Mouse (Mus musculus) bone marrow, adult 2 months (tissue): Measurements from ENCODE around the gene Ppp1r13b.

Experiments
- CTCF ChIP-seq: fragments of 200-500 bp; IDR thresholded peaks from 2 replicates; pipeline ENCODE4 v1.5.1; 2011; ENCODE audit warnings: low read length, control low read depth; ENCODE audit not compliant: control insufficient read depth, insufficient read depth
- POLR2A ChIP-seq: fragments of 200-500 bp; IDR thresholded peaks from 2 replicates; pipeline ENCODE4 v1.6.1; 2011; ENCODE audit warnings: low read depth, mild to moderate bottlenecking, control low read depth, low read length, borderline replicate concordance; ENCODE audit not compliant: control insufficient read depth

GRCm38 (mm10) chr12:111798493-111798892 is 109.4 kb downstream of the Ppp1r13b start:
- no peak for TF ChIP-seq CTCF
- no peak for TF ChIP-seq POLR2A
